Mouse (Mus musculus): ENCODE results near the gene Ptn. TPM values are rescaled to one million over a fixed set of nuclear protein-coding genes. Genes with fewer than 3 reads are reported as not detected.
"Not testable (repeated sequence)": the region's sequence is repeated elsewhere in the genome, so short reads cannot be mapped to it uniquely, and the experiment has no call there.

Ptn gene
- polyA plus RNA-seq, 1 experiment from 2014 or later: 262 TPM

DNA sequence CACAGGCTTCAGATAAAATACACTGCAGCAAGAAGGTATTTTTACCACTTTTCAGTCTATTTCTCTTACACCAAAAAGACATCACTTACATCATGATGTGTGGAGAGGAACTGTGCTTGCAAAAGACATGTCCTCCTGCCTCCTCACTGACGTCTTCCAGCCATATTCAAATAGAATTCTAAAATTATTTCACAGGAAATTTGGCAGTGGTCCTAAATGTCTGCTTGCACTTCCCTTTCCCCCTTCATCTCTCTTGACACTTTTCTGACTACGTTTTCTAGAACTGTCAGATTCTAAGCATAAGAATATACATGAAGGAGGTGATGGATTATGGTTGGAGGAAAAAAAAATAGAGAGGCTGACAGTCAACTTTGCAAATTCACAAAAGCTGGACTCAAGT, 33.0 kb downstream of the Ptn start:
- Histone ChIP-seq H3K4me1 (peaks cover 52% of the 10 kb centered on the region), H3K36me3 (replicated peaks) (peaks cover 22% of the 10 kb centered on the region), H3K27ac (replicated peaks) (no peak overlapping the region), H3K9me3 (no peaks in the 10 kb centered on the region), H3K27me3 (replicated peaks; ENCODE audit: low read depth, poor library complexity, severe bottlenecking) (peaks cover 25% of the 10 kb centered on the region; the same call in 1 of the 2 replicates), H3K4me3 (no peak overlapping the region)
- no peak for DNase-seq (ENCODE audit: low spot score)
- 73% methylated on average over 2 of the region's 2 CpGs for WGBS

DNA sequence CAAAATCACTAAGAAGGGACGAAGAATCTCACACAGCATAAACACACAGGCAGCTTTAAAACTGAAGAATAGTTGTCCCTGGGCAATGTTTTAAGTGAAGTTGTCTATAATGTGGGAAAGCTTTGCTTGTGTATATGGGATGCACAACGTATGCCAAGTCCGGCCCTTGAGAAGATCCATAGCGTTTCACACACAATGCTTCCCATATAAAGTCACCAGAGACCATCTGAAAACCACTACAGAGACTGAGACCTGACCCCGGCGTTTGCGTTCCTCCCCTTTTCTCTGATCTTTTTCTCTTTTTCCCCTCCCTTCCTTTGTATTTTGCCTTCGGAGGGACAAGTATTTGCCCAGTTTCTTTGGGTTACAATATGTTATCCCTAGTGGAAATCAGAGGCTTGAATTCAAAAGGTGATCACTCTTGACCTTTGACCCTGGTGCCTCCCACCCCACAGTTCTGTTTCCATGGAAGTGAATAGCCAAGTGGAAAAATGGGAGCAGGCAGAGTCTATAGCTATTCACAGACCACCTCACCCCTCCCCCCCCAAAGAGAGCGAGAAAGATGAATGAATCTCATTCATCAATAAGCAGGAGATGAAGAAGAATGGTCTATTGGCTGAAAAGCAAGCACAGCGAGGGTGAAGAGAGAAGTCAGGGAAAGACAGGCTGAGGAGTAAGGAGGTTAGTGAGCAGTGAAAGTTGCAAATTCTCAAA, 34.2 kb downstream of the Ptn start:
- Histone ChIP-seq H3K4me1 (peaks cover 52% of the 10 kb centered on the region), H3K27ac (replicated peaks) (no peak overlapping the region), H3K9me3 (no peaks in the 10 kb centered on the region), H3K36me3 (replicated peaks) (peaks cover 28% of the 10 kb centered on the region), H3K27me3 (replicated peaks; ENCODE audit: low read depth, poor library complexity, severe bottlenecking) (peaks cover 33% of the 10 kb centered on the region; the same call in 1 of the 2 replicates), H3K4me3 (no peak overlapping the region)
- 29% methylated on average over 10 of the region's 10 CpGs for WGBS
- DNase-seq (ENCODE audit: low spot score): peak; percentile 52

DNA sequence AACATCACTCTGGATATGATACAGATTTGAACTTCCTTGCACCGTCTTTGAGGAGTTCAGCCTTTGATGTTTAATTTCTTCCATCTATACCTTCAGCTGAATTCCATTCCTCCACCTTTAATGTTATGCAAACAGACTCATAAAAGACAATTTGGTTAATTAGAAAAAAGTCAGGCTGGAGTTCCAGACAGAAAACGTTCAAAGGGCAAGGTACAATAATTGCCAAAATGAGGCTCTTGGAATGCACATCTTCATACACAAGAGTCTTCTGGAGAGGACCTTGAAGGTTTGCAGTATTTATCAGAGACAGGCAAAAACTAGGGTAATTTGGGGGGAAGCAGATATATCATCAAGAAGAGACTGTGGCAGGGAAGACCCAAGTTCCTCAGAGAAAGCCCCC, 37.5 kb downstream of the Ptn start:
- 66% methylated on average over 2 of the region's 2 CpGs for WGBS
- H3K9me3 ChIP-seq: no peaks in the 10 kb centered on the region
- peaks cover 21% of the 10 kb centered on the region; the same call in 1 of the 2 replicates for H3K27me3 ChIP-seq (replicated peaks; ENCODE audit: low read depth, poor library complexity, severe bottlenecking)
- H3K4me1 ChIP-seq: peaks cover 34% of the 10 kb centered on the region
- no peak overlapping the region for H3K4me3 ChIP-seq
- no peak overlapping the region for H3K27ac ChIP-seq (replicated peaks)
- peaks cover 43% of the 10 kb centered on the region for H3K36me3 ChIP-seq (replicated peaks)
- DNase-seq (ENCODE audit: low spot score): no peak

DNA sequence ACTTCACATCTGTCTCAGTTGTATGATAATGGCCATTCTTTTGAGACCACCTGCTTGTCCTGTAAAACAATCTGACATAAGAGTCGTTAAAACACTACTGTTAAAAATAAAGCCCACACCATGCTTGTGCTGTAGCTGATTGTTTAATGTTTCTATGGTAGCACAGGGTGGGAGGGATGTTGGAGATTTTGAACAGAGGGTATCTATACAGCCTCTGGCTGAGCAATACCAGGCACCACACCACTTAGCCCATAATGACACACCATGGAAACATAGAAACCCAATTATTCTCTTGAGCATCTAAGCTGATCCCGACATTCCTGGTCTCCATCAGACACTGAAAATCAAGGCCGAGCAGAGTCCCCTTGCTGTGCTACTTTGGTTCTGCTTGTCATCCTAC, 41.0 kb downstream of the Ptn start:
- Histone ChIP-seq H3K9me3 (no peaks in the 10 kb centered on the region), H3K27me3 (replicated peaks; ENCODE audit: low read depth, poor library complexity, severe bottlenecking) (peaks cover 21% of the 10 kb centered on the region; the same call in 1 of the 2 replicates), H3K4me3 (no peak overlapping the region), H3K27ac (replicated peaks) (no peak overlapping the region), H3K36me3 (replicated peaks) (peaks cover 71% of the 10 kb centered on the region), H3K4me1 (0 out of 2 replicates have a peak, but pooled peaks cover under 1% of the 10 kb centered on the region)
- 87% methylated on average over 3 of the region's 3 CpGs for WGBS
- DNase-seq (ENCODE audit: low spot score): no peak

DNA sequence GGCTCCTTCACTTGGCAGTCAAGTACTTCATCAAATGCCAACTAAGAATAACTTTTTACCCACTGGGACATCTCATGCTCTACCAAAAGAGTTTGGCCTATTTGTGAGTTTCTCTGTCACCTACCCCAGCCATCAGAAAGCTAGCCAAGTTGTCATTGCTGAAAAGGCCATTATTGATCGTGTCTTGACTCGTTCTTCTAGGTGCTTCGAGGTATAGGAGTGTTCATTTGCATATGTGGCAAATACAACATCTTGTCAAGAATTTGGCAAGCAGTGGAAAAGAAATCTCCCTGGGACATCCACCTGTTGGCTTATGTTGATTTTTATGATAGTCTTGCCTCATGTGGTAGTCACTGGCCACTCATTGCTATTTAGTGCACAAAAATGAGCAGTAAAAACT, 43.1 kb downstream of the Ptn start:
- 94% methylated on average over 3 of the region's 3 CpGs for WGBS
- no peak for DNase-seq (ENCODE audit: low spot score)
- Histone ChIP-seq H3K27me3 (replicated peaks; ENCODE audit: low read depth, poor library complexity, severe bottlenecking) (peaks cover 12% of the 10 kb centered on the region; the same call in 1 of the 2 replicates), H3K4me3 (no peak overlapping the region), H3K9me3 (no peaks in the 10 kb centered on the region), H3K4me1 (0 out of 2 replicates have a peak, but pooled peaks cover 4% of the 10 kb centered on the region), H3K27ac (replicated peaks) (no peak overlapping the region), H3K36me3 (replicated peaks) (peaks cover 62% of the 10 kb centered on the region)

DNA sequence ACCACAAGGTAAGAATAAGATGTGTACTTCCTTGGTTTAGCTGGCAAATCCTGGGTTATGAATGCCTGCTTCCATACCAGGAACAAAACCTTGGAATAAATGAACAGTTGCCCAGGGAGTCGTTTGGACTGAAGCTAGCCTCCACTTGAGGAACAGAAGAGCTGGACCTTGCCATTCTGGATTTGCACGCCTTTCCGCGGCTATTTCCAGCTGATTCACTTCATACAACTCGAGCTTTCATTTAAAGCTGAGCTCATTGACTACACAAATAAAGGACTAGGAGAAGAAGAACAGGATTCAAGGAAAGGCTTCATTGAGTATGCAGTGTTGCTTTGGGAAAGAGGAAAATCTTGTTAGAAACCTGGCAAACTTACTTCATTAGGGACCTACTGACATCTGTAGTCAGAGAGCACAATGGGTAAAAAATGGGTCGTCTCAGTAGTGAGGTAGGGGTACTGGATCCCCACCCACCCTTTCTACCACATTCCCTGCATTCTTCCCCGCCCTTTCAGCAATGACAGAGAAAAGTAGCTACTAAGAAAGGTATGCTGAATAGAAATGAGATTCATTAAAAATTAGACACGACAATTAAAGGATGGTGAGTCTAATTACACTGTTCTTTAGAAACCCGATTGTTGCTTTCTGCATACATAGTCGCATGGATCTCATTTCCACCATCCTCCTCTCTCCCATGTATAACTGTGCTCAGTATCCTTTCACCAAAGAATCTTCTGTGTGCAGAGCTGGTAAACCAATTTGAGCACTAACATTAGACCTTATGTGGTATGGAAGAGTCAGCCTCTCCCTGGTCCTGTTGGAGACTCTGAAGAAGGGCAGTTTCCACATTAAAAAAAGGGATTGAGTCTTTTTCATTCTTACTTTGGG, 54.8 kb downstream of the Ptn start:
- Histone ChIP-seq H3K4me3 (no peak overlapping the region), H3K27ac (replicated peaks) (no peak overlapping the region)

DNA sequence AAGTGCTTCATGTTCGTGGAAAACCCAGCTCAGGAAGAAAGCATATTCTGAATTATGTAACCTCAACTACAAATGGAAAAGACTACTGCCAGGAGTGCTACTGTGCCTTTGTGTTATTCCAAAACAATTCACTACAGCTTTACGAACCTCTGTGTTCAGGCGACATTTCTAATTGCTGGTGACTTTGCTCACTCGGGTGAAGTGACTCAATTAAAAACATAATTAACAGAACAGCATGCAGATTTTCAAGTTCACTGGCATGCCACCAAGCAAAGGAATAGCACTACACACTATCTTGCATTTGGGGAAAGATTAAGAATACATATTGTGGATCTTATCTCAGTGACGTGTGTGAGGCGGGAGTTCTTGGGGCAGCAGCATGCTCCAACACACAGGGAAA, 57.1 kb downstream of the Ptn start:
- Histone ChIP-seq H3K9me3 (no peaks in the 10 kb centered on the region), H3K27me3 (replicated peaks; ENCODE audit: low read depth, poor library complexity, severe bottlenecking) (no peaks in the 10 kb centered on the region), H3K4me1 (no peaks in the 10 kb centered on the region), H3K4me3 (no peak overlapping the region), H3K36me3 (replicated peaks) (peaks cover 31% of the 10 kb centered on the region), H3K27ac (replicated peaks) (no peak overlapping the region)
- no peak for DNase-seq (ENCODE audit: low spot score)
- WGBS: 79% methylated on average over 6 of the region's 6 CpGs

More for the DNA sequence above, 54.8 kb downstream of the Ptn start:
- H3K9me3 ChIP-seq: no peaks in the 10 kb centered on the region
- H3K36me3 ChIP-seq (replicated peaks): peaks cover 25% of the 10 kb centered on the region
- no peaks in the 10 kb centered on the region for H3K27me3 ChIP-seq (replicated peaks; ENCODE audit: low read depth, poor library complexity, severe bottlenecking)
- no peaks in the 10 kb centered on the region for H3K4me1 ChIP-seq
- 78% methylated on average over 10 of the region's 10 CpGs for WGBS
- no peak for DNase-seq (ENCODE audit: low spot score)

DNA sequence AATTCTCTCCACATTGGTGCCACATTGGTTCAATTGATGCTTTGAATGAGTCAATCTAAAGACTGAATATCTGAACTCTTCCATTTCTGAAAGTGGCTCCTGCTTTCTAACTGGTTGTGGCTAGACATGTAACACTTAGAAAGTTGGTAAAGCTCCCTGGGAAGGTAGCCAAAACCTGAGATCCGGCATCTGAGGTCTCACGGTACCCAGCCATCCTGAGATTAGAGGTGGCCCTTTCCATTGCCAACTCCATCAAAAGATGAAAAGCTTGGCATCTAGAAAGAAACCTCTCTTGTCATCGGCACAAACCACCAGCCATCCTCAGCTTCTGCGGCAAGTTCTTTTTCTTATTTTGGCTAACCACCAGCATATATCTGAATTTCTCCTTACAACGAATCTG, 70.2 kb downstream of the Ptn start:
- H3K36me3 ChIP-seq (replicated peaks): peaks cover 89% of the 10 kb centered on the region
- WGBS: 94% methylated on average over 5 of the region's 5 CpGs

DNA sequence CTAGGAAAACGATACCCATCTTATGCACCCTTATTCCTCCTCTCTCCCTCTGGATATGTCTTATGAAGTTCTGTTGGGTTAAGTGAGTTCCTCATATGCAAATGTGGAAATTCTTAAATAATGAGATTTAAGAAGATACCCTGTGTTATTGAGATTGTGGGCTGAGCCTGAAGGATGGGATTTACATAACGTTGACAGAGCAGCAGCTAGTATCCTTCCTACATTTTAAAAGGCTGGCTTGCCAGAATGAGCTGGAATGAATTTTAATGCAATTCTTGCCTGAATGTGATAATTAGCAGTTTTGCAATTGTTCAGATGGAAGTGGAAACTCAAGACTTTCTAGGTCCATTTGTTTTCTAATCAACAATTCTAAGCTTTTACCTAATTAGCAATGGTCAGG, 73.3 kb downstream of the Ptn start:
- WGBS: 82% methylated on average over 2 of the region's 2 CpGs
- Histone ChIP-seq H3K4me3 (no peak overlapping the region), H3K27ac (replicated peaks) (no peak overlapping the region), H3K27me3 (replicated peaks; ENCODE audit: low read depth, poor library complexity, severe bottlenecking) (no peaks in the 10 kb centered on the region), H3K9me3 (peaks cover 26% of the 10 kb centered on the region), H3K4me1 (no peaks in the 10 kb centered on the region), H3K36me3 (replicated peaks) (peaks cover 87% of the 10 kb centered on the region)
- no peak for DNase-seq (ENCODE audit: low spot score)

More for the DNA sequence above, 70.2 kb downstream of the Ptn start:
- Histone ChIP-seq H3K27ac (replicated peaks) (no peak overlapping the region), H3K4me1 (no peaks in the 10 kb centered on the region), H3K9me3 (0 out of 2 replicates have a peak, but pooled peaks cover 3% of the 10 kb centered on the region), H3K4me3 (no peak overlapping the region), H3K27me3 (replicated peaks; ENCODE audit: low read depth, poor library complexity, severe bottlenecking) (no peaks in the 10 kb centered on the region)
- DNase-seq (ENCODE audit: low spot score): no peak

DNA sequence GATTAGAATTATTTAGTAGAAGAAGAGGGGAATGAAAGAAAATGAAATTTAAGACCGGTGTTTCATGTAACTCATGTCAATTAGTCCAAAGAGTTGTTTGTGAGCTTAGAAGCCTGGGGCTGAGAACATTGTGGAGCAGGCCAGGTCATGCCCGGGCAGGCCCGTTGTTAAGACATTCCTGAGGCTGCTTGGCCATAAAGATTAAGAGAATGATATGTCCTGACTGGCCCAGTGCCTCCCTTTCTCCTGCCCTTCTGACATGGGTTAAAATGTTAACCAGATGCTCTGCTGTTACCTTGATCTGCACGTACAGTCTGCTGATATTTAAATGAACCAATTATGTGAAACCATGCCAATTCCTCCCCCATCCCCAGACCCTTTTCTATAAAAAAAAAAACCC, 74.4 kb downstream of the Ptn start:
- H3K4me1 ChIP-seq; H3K27me3 ChIP-seq (replicated peaks; ENCODE audit: low read depth, poor library complexity, severe bottlenecking); H3K4me3 ChIP-seq; DNase-seq (ENCODE audit: low spot score); H3K27ac ChIP-seq (replicated peaks): not testable (repeated sequence)
- 74% methylated on average over 4 of the region's 4 CpGs for WGBS
- peaks cover 37% of the 10 kb centered on the region for H3K9me3 ChIP-seq
- peaks cover 89% of the 10 kb centered on the region for H3K36me3 ChIP-seq (replicated peaks)

DNA sequence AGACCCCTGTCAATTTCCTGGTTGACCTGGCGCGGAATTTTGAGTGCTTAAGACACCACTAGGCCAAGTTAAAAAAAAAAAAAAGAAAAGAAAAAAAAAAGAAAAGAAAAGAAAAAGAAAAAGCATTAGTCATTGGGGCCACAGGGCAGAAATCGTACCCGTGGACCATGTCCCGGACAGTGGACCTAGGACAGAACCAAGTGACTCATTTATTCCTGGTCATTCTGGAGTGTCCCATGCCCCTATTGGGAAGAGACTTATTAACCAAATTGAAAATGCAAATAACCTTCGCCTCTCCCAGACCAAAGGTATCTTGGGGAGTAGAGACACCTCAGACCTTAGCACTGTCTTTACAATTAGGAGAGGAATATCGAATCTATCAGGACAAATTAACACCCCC, 80.2 kb downstream of the Ptn start:
- 94% methylated on average over 7 of the region's 7 CpGs for WGBS
- peaks cover 37% of the 10 kb centered on the region for H3K9me3 ChIP-seq
- H3K27me3 ChIP-seq (replicated peaks; ENCODE audit: low read depth, poor library complexity, severe bottlenecking); DNase-seq (ENCODE audit: low spot score); H3K4me1 ChIP-seq; H3K27ac ChIP-seq (replicated peaks); H3K4me3 ChIP-seq: not testable (repeated sequence)
- H3K36me3 ChIP-seq (replicated peaks): peaks cover 96% of the 10 kb centered on the region

DNA sequence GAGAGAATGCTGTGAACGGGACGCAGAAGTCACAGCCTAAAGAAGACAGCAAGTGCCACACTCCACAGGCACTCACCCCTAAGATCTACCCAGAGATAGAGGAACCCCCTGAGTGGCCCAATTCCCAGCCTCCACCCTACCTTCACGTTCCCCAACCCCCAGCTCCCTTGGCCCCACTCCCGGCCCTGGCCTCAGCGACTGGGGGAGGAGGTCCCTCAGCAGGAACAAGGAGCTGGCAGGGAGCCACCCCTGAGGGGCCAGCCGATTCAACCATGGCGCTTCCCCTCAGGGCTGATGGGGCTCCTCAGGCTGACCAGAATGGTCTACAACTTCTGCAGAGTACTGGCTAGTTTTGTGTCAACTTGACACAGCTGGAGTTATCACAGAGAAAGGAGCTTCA, 81.9 kb downstream of the Ptn start:
- no peak overlapping the region for H3K4me3 ChIP-seq
- DNase-seq (ENCODE audit: low spot score): no peak
- peaks cover 26% of the 10 kb centered on the region for H3K9me3 ChIP-seq
- H3K4me1 ChIP-seq: no peaks in the 10 kb centered on the region
- H3K36me3 ChIP-seq (replicated peaks): peaks cover 92% of the 10 kb centered on the region
- no peak overlapping the region for H3K27ac ChIP-seq (replicated peaks)
- no peaks in the 10 kb centered on the region for H3K27me3 ChIP-seq (replicated peaks; ENCODE audit: low read depth, poor library complexity, severe bottlenecking)
- WGBS: 76% methylated on average over 7 of the region's 7 CpGs
